Mouse (Mus musculus): Measurements from ENCODE around the gene Cysltr1.

Cysltr1 gene

GRCm38 (mm10) chrX:106593914-106594313 lies 9.6 kb downstream of the Cysltr1 start:
- Histone ChIP-seq H3K4me3 (replicated peaks; ENCODE audit: low read length) (no peak overlapping the region), H3K9me3 (ENCODE audit: low read length) (no peaks in the 10 kb centered on the region), H3K4me1 (replicated peaks; ENCODE audit: low read depth, low read length) (no peaks in the 10 kb centered on the region), H3K27me3 (ENCODE audit: insufficient read depth, low read length) (no peaks in the 10 kb centered on the region), H3K36me3 (ENCODE audit: insufficient read depth, low read length) (no peaks in the 10 kb centered on the region)
- TF ChIP-seq NANOG (IDR thresholded peaks at IDR 0.05; ENCODE audit: borderline replicate concordance, low read length) (no peak), POU5F1 (IDR thresholded peaks at IDR 0.05; ENCODE audit: borderline replicate concordance, low read length) (no peak), CTCF (conservative IDR thresholded peaks at IDR 0.05; ENCODE audit: low read length) (no peak)

DNA sequence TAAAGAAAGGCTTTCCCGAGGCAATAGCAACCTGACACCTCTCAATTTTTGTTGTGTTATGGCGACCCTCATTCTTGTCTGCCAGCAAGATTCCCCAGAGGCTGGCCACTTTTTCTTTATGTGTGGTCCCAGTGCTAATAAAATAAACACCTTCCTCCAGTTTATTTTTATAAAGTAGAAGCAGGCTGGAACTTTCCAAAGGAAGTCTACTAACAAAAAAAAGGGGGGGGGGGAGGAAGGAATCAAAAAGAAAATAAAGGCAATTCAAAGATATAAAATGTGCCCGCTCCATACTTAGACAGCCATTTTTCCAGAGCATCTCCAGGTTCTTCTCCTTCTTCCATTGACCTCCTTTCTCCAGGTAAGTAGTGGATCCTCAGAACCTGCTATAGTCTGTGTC lies 20.6 kb downstream of the Cysltr1 start, which contains the start of gene Gm5127:
TSS of gene Gm5127 (plus strand) at position 301 of the 400 bp plus-strand sequence.
- Histone ChIP-seq H3K9me3 (ENCODE audit: low read length) (no peaks in the 10 kb centered on the region), H3K27me3 (ENCODE audit: insufficient read depth, low read length) (no peaks in the 10 kb centered on the region), H3K36me3 (ENCODE audit: insufficient read depth, low read length) (no peaks in the 10 kb centered on the region), H3K4me1 (replicated peaks; ENCODE audit: low read depth, low read length) (no peaks in the 10 kb centered on the region), H3K4me3 (replicated peaks; ENCODE audit: low read length) (no peak within 1 kb of the TSS)
- TF ChIP-seq POU5F1 (IDR thresholded peaks at IDR 0.05; ENCODE audit: borderline replicate concordance, low read length): no peak
- TF ChIP-seq NANOG (IDR thresholded peaks at IDR 0.05; ENCODE audit: borderline replicate concordance, low read length): no peak
- TF ChIP-seq CTCF (conservative IDR thresholded peaks at IDR 0.05; ENCODE audit: low read length): no peak

DNA sequence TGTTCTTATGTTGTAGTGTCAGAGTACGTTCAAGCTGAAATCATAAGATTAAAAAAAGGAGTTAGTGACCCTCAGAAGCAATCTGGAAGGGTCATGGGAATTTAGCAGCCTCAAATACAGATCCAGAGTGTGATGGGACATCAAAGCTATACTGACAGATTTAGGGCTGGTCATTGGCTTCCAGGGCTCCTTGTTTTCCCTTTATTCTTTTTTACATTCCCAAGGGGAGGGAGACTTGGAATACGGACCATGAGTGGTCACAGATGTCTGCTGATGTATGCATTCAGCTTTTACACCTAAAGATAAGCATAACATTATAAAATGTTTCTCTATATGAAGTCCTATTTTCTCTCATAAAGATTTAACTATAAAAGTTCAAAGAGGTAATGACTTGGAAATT lies 21.3 kb downstream of the Cysltr1 start:
- Histone ChIP-seq H3K36me3 (ENCODE audit: insufficient read depth, low read length) (no peaks in the 10 kb centered on the region), H3K27me3 (ENCODE audit: insufficient read depth, low read length) (no peaks in the 10 kb centered on the region), H3K4me3 (replicated peaks; ENCODE audit: low read length) (no peak overlapping the region), H3K9me3 (ENCODE audit: low read length) (no peaks in the 10 kb centered on the region), H3K4me1 (replicated peaks; ENCODE audit: low read depth, low read length) (no peaks in the 10 kb centered on the region)
- TF ChIP-seq POU5F1 (IDR thresholded peaks at IDR 0.05; ENCODE audit: borderline replicate concordance, low read length) (no peak), NANOG (IDR thresholded peaks at IDR 0.05; ENCODE audit: borderline replicate concordance, low read length) (no peak), CTCF (conservative IDR thresholded peaks at IDR 0.05; ENCODE audit: low read length) (no peak)

DNA sequence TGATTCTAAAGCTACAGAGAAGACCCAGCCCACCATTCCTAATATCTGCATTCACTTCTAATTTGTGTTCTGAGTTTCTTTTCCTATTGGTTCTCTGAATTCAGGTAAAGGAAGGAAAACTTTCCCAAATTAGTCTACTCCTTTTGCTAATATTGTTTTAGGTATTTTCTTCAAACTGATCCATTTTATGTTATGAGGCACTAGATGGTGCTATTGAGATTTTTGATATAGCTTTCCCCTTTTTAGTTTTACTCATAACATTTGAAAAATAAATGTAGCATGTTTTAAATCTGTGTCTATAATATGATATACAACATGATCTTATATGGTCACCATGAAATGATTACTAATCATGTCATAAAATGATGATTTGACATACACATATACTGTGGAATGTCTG lies 23.1 kb downstream of the Cysltr1 start:
- Histone ChIP-seq H3K27me3 (ENCODE audit: insufficient read depth, low read length) (no peaks in the 10 kb centered on the region), H3K4me3 (replicated peaks; ENCODE audit: low read length) (no peak overlapping the region), H3K36me3 (ENCODE audit: insufficient read depth, low read length) (no peaks in the 10 kb centered on the region), H3K4me1 (replicated peaks; ENCODE audit: low read depth, low read length) (no peaks in the 10 kb centered on the region), H3K9me3 (ENCODE audit: low read length) (no peaks in the 10 kb centered on the region)
- TF ChIP-seq CTCF (conservative IDR thresholded peaks at IDR 0.05; ENCODE audit: low read length) (no peak), POU5F1 (IDR thresholded peaks at IDR 0.05; ENCODE audit: borderline replicate concordance, low read length) (no peak), NANOG (IDR thresholded peaks at IDR 0.05; ENCODE audit: borderline replicate concordance, low read length) (no peak)

DNA sequence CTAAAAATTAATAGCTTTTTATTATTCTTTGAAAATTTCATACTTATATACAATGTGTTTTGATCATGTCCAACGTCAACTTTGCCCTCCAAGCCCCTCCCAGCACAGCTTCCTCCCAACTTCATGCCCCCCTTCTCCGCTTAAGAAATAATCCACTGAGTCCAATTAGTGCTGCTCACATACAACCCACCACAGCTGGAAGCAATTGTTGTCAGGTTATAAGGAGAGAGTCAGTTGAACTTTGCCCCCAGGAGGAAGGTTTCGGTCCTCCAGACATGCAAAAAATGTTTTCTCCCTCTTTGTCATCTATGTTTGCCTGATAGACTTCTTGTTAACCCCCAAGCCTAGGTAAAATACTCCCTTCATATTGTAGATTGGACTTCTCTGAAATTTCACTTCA lies 24.5 kb downstream of the Cysltr1 start:
- no peak for TF ChIP-seq NANOG (IDR thresholded peaks at IDR 0.05; ENCODE audit: borderline replicate concordance, low read length)
- no peak for TF ChIP-seq POU5F1 (IDR thresholded peaks at IDR 0.05; ENCODE audit: borderline replicate concordance, low read length)
- TF ChIP-seq CTCF (conservative IDR thresholded peaks at IDR 0.05; ENCODE audit: low read length): no peak
- Histone ChIP-seq H3K4me3 (replicated peaks; ENCODE audit: low read length) (no peak overlapping the region), H3K27me3 (ENCODE audit: insufficient read depth, low read length) (no peaks in the 10 kb centered on the region), H3K4me1 (replicated peaks; ENCODE audit: low read depth, low read length) (no peaks in the 10 kb centered on the region), H3K36me3 (ENCODE audit: insufficient read depth, low read length) (no peaks in the 10 kb centered on the region), H3K9me3 (ENCODE audit: low read length) (no peaks in the 10 kb centered on the region)

DNA sequence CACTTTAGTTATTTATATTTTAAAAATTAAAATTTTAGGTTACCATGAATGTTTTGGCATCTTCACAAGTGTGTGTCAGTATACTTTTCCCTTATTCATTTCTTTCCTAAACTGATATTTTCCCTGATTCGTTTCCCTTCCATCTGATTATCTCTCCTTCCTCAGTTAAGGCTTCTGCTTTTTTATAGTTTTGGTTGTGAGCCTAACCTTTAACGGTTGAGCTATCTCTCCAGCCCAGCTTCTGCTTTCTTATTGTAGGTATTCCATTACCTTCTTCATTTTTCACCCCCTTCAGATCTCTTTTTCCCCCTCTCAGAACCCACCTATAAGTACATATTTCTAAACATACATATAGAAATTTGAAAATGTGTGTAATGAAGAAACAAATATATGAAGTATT lies 48.0 kb downstream of the Cysltr1 start:
- Histone ChIP-seq H3K36me3 (ENCODE audit: insufficient read depth, low read length) (no peaks in the 10 kb centered on the region), H3K27me3 (ENCODE audit: insufficient read depth, low read length) (no peaks in the 10 kb centered on the region), H3K4me1 (replicated peaks; ENCODE audit: low read depth, low read length) (no peaks in the 10 kb centered on the region), H3K9me3 (ENCODE audit: low read length) (no peaks in the 10 kb centered on the region), H3K4me3 (replicated peaks; ENCODE audit: low read length) (no peak overlapping the region)
- TF ChIP-seq NANOG (IDR thresholded peaks at IDR 0.05; ENCODE audit: borderline replicate concordance, low read length): no peak
- TF ChIP-seq CTCF (conservative IDR thresholded peaks at IDR 0.05; ENCODE audit: low read length): no peak
- TF ChIP-seq POU5F1 (IDR thresholded peaks at IDR 0.05; ENCODE audit: borderline replicate concordance, low read length): no peak

DNA sequence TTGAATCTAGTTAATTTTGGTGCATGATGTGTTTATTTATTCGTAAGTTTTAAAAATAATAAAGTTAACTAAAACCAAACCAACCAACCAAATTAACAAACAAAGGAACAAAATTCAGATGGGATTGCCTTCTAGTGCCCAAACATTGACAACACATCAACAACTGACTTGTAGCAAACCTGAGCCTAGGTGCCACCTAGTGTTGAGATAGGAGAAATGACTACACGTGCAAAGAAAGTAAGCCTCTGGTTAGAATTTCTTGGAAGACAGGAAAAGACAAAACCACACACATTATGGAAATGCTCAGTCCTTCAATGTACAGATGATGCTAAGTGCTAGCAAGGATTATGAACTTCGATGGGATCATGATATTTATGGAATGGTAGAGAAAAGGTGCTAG lies 67.1 kb downstream of the Cysltr1 start:
- no peak overlapping the region for H3K4me3 ChIP-seq (replicated peaks; ENCODE audit: low read length)
- no peaks in the 10 kb centered on the region for H3K4me1 ChIP-seq (replicated peaks; ENCODE audit: low read depth, low read length)
- H3K36me3 ChIP-seq (ENCODE audit: insufficient read depth, low read length): no peaks in the 10 kb centered on the region
- H3K27me3 ChIP-seq (ENCODE audit: insufficient read depth, low read length): no peaks in the 10 kb centered on the region
- H3K9me3 ChIP-seq (ENCODE audit: low read length): no peaks in the 10 kb centered on the region
- TF ChIP-seq CTCF (conservative IDR thresholded peaks at IDR 0.05; ENCODE audit: low read length) (0 out of 2 replicates have a peak, but pooled peaks have one; percentile 15), POU5F1 (IDR thresholded peaks at IDR 0.05; ENCODE audit: borderline replicate concordance, low read length) (no peak), NANOG (IDR thresholded peaks at IDR 0.05; ENCODE audit: borderline replicate concordance, low read length) (no peak)

Data from E14TG2a.4 (cell line).